Mouse (Mus musculus) liver, postnatal 0 days (tissue): ENCODE results near the gene Vmn1r81. TPM values are rescaled to one million over a fixed set of nuclear protein-coding genes. Genes with fewer than 3 reads are reported as not detected.

Experiments
- ATAC-seq: fragments of 200-750 bp; cut with Nextera tagmentation; 2 replicates; pipeline ENCODE4 v1.8.0; 2017; ENCODE audit warnings: mild to moderate bottlenecking, moderate library complexity
- DNase-seq: peaks from one replicate; pipeline ENCODE4 v3.0.0-alpha.2; 2016
- H3K27ac ChIP-seq: fragments of 300-500 bp; sonication (generic); 2 replicates; pipeline ENCODE4 v1.5.1; 2014; ENCODE audit warnings: antibody characterized with exemption, moderate library complexity, mild to moderate bottlenecking, low read depth
- H3K27me3 ChIP-seq: fragments of 300-500 bp; sonication (generic); 2 replicates; pipeline ENCODE4 v1.6.1; 2014; ENCODE audit warnings: low read length, control low read depth, mixed read lengths; ENCODE audit not compliant: insufficient read depth
- H3K36me3 ChIP-seq: fragments of 300-500 bp; sonication (generic); replicated peaks from 2 replicates; pipeline ENCODE4 v1.6.1; 2014; ENCODE audit warnings: mild to moderate bottlenecking, control low read depth, low read length, moderate library complexity, mixed read lengths; ENCODE audit not compliant: insufficient read depth
- H3K4me1 ChIP-seq: fragments of 300-500 bp; sonication (generic); 2 replicates; pipeline ENCODE4 v1.6.1; 2014; ENCODE audit warnings: antibody characterized with exemption, mild to moderate bottlenecking, control low read depth; ENCODE audit not compliant: insufficient read depth
- H3K4me2 ChIP-seq: fragments of 300-500 bp; sonication (generic); 2 replicates; pipeline ENCODE4 v1.6.1; 2014; ENCODE audit warnings: low read depth, mild to moderate bottlenecking, low read length, moderate library complexity, mixed read lengths
- H3K4me3 ChIP-seq: fragments of 300-500 bp; sonication (generic); 2 replicates; pipeline ENCODE4 v1.5.1; 2014; ENCODE audit warnings: low read depth, low read length
- H3K9ac ChIP-seq: fragments of 300-500 bp; sonication (generic); replicated peaks from 2 replicates; pipeline ENCODE4 v1.6.1; 2014; ENCODE audit warnings: mild to moderate bottlenecking, moderate library complexity
- H3K9me3 ChIP-seq: fragments of 300-500 bp; sonication (generic); 2 replicates; pipeline ENCODE4 v1.6.1; 2016; ENCODE audit warnings: mild to moderate bottlenecking, control low read depth, low read length, mixed read lengths
- CTCF ChIP-seq: sonication (generic); IDR thresholded peaks from 2 replicates; pipeline ENCODE4 v1.5.1; 2016; ENCODE audit warnings: antibody characterized with exemption, low read depth
- EP300 ChIP-seq: IDR thresholded peaks from 2 replicates; pipeline ENCODE4 v1.6.1; 2016; ENCODE audit warnings: antibody characterized with exemption, low read depth, mild to moderate bottlenecking
- WGBS: fragments of 180-500 bp; shearing (Covaris S2); extraction: QIAGEN DNeasy Blood & Tissue Kit; methylation state at CpG from one replicate; pipeline ENCODE4 v1.1.7; 2014; ENCODE audit not compliant: insufficient replicate concordance; 5-methylcytosine and 5-hydroxymethylcytosine counted together
- polyA plus RNA-seq: library from polyadenylated mRNA; unstranded; fragments of >200 nt; fragmentation: Nextera tagmentation; extraction: Ambion mirVana; gene quantifications from 2 replicates; pipeline ENCODE4 v1.2.1, GENCODE M21; 2015

Gene Vmn1r81
- polyA plus RNA-seq, result not detected in 2 replicates

DNA sequence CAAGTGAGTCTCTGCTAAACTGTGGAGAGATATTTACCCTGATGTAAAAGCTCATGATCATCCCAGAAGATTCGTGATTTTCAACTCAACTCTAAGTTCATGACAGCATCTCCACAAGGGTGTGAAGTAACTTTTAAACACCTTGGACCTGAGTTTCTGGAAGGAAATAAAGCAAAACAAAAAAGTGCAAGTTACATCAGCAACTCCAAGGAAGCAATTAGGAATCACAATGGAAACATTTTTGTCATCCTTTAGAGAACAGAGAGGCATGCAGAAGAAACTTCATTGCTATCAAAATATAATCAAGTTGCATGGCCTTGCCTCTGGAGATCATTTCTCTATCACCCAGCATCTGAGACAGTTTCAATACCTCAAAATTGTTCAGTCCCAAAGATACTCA, at the start of gene Vmn1r81:
Gene Vmn1r81, minus strand, starts transcription at position 101 of the 400 bp plus-strand sequence.
- no peaks in the 10 kb centered on the region for H3K27me3 ChIP-seq
- H3K9ac ChIP-seq, result no peak within 1 kb of the TSS
- ATAC-seq (no peak), DNase-seq (no peak)
- no peak within 1 kb of the TSS for H3K27ac ChIP-seq
- WGBS, result 63% methylated on average over 1 of the region's 1 CpGs
- TF ChIP-seq CTCF (no peak), EP300 (no peak)
- no peak within 1 kb of the TSS for H3K4me3 ChIP-seq
- no peaks in the 10 kb centered on the region for H3K4me1 ChIP-seq
- no peaks in the 10 kb centered on the region for H3K36me3 ChIP-seq
- no peaks in the 10 kb centered on the region; the same call in 1 of the 2 replicates for H3K9me3 ChIP-seq
- no peak within 1 kb of the TSS for H3K4me2 ChIP-seq

DNA sequence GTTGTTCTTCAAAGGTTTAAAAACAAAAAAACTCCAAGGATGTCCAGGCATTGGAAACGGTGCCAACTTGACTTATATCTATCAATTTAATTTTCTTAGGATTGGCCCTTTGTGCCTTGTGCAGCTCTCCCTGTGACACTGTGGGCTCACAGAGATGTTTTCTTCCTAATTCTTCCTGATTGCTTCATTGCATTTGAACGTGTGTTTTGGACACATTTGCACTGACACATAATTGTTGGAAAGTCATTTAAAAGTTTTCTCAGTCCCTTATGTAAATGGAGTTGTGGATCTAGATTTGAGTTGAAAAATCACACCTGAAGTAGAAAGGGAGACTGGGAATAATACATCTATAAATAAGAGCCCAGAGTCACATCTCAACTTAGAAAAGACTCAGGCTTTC, 32.1 kb upstream of the Vmn1r81 start, which contains the start of gene Vmn1r82:
Gene Vmn1r82, plus strand, starts transcription at position 301 of the 400 bp plus-strand sequence.
- H3K36me3 ChIP-seq, result no peaks in the 10 kb centered on the region
- H3K9me3 ChIP-seq, result no peaks in the 10 kb centered on the region
- 43% methylated on average over 2 of the region's 2 CpGs for WGBS
- H3K27ac ChIP-seq, result no peak within 1 kb of the TSS
- ATAC-seq, result no peak
- no peak within 1 kb of the TSS for H3K4me3 ChIP-seq
- H3K27me3 ChIP-seq, result no peaks in the 10 kb centered on the region
- DNase-seq, result no peak
- H3K4me1 ChIP-seq, result no peaks in the 10 kb centered on the region
- no peak within 1 kb of the TSS for H3K9ac ChIP-seq
- TF ChIP-seq CTCF (no peak), EP300 (no peak)
- no peak within 1 kb of the TSS for H3K4me2 ChIP-seq

GRCm38 (mm10) chr7:12204141-12204540, 63.9 kb downstream of the Vmn1r81 start:
- ATAC-seq (no peak), DNase-seq (no peak)
- TF ChIP-seq EP300 (no peak), CTCF (no peak)
- Histone ChIP-seq H3K4me3 (no peak overlapping the region), H3K4me2 (no peak overlapping the region), H3K9ac (no peak overlapping the region), H3K27ac (no peak overlapping the region), H3K9me3 (peaks cover 4% of the 10 kb centered on the region; the same call in 1 of the 2 replicates), H3K36me3 (no peaks in the 10 kb centered on the region), H3K4me1 (no peaks in the 10 kb centered on the region), H3K27me3 (no peaks in the 10 kb centered on the region)
- 62% methylated on average over 2 of the region's 2 CpGs for WGBS

Other genes with a start within 250 kb of the Vmn1r81 start
- not detected in 2 replicates for gene Vmn1r77, start 231.5 kb downstream of the Vmn1r81 start, polyA plus RNA-seq
- gene Vmn1r78, start 118.0 kb downstream of the Vmn1r81 start, polyA plus RNA-seq, result not detected in 2 replicates
- not detected in 2 replicates for gene Vmn1r79, start 97.0 kb downstream of the Vmn1r81 start, polyA plus RNA-seq
- not detected in 2 replicates for gene Vmn1r80, start 79.0 kb downstream of the Vmn1r81 start, polyA plus RNA-seq
- gene Vmn1r82, start 32.2 kb upstream of the Vmn1r81 start, polyA plus RNA-seq, result not detected in 2 replicates
- not detected in 2 replicates for gene Vmn1r83, start 61.2 kb upstream of the Vmn1r81 start, polyA plus RNA-seq
- not detected in 2 replicates for gene Vmn1r84, start 101.0 kb upstream of the Vmn1r81 start, polyA plus RNA-seq
- gene Zfp551, start 154.5 kb upstream of the Vmn1r81 start, polyA plus RNA-seq, result 0.66 and 0.76 TPM in 2 replicates
- 2.5 and 2.8 TPM in 2 replicates for gene Zfp606, start 210.0 kb upstream of the Vmn1r81 start, polyA plus RNA-seq
- not detected in 2 replicates for gene 2900092C05Rik, start 244.2 kb upstream of the Vmn1r81 start, polyA plus RNA-seq